Mouse (Mus musculus): Measurements from ENCODE around the gene Usf1.

Usf1 gene

DNA sequence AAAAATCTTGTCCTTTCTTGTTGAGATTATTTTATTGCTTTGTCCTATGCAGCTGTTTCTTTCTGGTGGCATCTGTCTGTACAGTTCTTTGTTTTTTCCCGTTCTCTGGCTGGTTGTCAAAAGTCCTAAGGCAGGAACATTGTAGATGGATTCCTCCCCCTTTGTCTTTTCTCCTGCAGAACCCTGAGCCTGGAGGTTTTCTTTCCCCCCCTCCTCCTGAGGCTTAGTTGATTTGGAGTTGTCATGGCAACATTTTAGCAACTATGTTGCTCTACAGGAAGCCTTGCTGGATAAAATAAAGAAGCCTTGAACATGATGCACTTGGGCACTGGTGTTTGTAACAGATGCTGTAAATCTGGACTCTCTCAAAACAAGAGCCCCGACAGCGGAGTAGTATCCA, 1.3 kb downstream of the Usf1 start:
- intact Hi-C loops (cut with DNase I) = loop anchor here (5.0 kb wide), 1 partner anchor 65 kb away; no protein-coding TSS in a partner anchor

DNA sequence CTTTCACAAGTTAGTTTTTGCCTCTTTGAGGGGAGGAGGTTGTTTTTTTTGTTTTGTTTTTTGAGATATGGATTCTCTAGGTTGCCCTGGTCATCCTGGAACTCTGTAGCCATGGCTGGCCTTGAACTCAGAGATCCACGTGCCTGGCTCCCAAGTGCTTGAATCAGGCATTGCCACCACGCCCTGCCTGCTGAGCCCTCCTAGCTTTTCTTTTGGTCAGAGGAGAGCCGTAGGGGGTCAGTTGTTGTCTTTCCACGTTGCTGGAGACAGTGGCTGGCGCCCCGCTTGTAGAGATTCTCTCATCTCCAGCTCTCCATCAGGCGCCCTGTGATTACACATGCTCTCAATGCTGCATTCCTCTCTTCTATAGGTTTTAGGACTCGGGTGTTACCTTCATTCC, 2.5 kb downstream of the Usf1 start:
- intact Hi-C loops (cut with DNase I) = loop anchor here (5.0 kb wide), 1 partner anchor 64 kb away; no protein-coding TSS in a partner anchor

GRCm38 (mm10) chr1:171418660-171419059, 7.5 kb downstream of the Usf1 start, which contains the start of gene Tstd1:
Tstd1 (plus strand) TSS chr1:171418872.
- intact Hi-C loops (cut with DNase I) = no loop called here

DNA sequence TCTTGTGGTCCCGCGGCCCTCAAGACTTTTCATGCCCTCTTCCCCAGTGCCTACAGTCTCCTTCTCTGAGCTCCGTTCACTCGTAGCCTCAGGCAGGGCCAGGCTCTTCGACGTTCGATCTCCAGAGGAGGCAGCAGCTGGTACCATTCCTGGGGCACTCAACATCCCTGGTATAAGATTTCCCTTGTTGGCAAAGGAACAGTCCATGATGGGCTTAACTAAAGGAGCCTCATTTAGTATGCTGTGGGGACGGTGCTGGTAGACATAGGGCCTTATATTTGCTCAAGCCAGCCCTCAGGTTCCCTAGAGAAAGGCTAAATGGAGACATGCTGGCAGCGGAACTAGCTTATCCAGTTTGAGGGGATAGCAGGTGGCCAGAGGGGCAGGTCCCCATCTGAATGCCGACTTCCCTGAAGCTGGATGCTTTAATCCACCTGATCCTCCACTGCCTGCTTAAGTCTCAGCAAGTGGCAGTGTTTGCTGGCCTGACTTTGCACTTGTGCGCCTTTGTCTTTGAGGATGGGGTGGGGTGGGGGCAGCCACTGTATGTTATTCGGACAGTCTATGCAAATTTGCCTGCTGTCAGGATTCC, 8.3 kb downstream of the Usf1 start:
- intact Hi-C loops (cut with DNase I) = no loop called here

- intact Hi-C loops (cut with DNase I) = no loop called here
Observed at GRCm38 (mm10) chr1:171419905-171420304, 8.8 kb downstream of the Usf1 start.

DNA sequence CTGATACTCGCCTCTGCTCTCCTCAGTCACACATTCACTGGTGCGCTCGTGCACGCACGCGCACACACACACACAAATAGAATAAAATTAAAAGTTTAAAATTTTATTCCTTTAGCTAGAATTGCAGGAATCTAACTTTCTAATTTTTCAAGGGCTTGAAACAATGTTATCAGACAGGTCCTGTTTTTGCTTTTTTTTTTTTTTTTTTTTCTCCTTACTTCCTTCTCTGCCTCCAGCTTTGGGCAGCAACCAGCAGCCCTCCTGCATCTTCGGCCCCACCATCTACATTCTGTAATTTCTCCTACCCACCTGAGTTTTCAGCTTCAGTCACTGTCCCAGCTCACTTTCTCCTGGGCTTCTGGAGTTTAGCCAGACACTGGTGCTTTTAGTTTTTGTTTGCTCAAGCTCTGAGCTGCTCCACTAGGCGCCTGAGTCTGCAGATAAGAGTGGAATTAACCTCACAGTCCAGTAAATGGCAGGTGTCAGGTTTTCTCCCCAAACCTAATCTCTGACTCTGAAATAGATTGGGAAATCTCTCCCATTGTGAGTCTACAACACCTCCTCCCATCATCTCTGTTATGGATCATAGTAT, 11.5 kb downstream of the Usf1 start:
- intact Hi-C loops (cut with DNase I) = no loop called here

GRCm38 (mm10) chr1:171424638-171425037, 13.5 kb downstream of the Usf1 start:
- intact Hi-C loops (cut with DNase I) = no loop called here

GRCm38 (mm10) chr1:171425126-171425525, 14.0 kb downstream of the Usf1 start:
- intact Hi-C loops (cut with DNase I) = no loop called here

GRCm38 (mm10) chr1:171432158-171432557, 21.0 kb downstream of the Usf1 start:
- intact Hi-C loops (cut with DNase I) = no loop called here

- intact Hi-C loops (cut with DNase I) = no loop called here
Observed at GRCm38 (mm10) chr1:171435288-171435814, 24.2 kb downstream of the Usf1 start.

GRCm38 (mm10) chr1:171435974-171436373, 24.9 kb downstream of the Usf1 start:
- intact Hi-C loops (cut with DNase I) = no loop called here

GRCm38 (mm10) chr1:171437264-171438013, 26.3 kb downstream of the Usf1 start, which contains the start of gene F11r:
F11r (plus strand) TSS chr1:171437535.
- intact Hi-C loops (cut with DNase I) = no loop called here

- intact Hi-C loops (cut with DNase I) = no loop called here
Observed at GRCm38 (mm10) chr1:171438014-171438670, 27.0 kb downstream of the Usf1 start.

- intact Hi-C loops (cut with DNase I) = no loop called here
Observed at GRCm38 (mm10) chr1:171439072-171439471, 28.0 kb downstream of the Usf1 start.

DNA sequence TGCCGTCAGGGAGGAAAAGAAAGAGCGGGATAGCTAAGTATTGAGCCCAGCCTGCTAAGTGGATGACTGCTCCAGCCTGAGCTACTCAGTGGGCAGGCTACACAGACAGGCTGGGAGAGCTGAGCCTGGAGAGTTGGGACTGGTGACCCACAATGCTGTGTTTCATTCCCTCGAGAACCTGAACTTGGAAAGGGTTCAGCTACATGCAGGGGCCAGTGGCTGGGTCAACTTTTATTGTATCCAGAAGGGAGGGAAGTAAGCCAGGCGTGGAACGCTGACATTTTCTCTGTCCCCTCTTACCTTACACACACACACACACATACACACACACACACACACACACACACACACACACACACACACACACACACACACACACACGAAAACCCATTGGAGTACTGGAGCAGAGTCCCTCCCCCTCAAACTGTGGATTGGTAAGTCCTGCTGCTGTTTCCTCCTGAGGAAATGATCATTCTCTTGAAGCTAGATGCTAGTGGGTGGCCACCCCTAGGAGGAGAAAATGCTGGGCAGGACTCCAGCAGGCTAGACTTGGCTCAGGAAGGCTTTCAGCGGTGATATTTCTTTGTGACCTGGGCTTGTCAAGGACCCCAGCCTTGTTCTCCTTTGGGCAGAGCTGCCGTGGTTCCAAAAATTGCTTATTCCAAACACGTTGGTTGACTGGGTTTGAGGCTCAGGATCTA, 29.1 kb downstream of the Usf1 start:
- intact Hi-C loops (cut with DNase I) = no loop called here

DNA sequence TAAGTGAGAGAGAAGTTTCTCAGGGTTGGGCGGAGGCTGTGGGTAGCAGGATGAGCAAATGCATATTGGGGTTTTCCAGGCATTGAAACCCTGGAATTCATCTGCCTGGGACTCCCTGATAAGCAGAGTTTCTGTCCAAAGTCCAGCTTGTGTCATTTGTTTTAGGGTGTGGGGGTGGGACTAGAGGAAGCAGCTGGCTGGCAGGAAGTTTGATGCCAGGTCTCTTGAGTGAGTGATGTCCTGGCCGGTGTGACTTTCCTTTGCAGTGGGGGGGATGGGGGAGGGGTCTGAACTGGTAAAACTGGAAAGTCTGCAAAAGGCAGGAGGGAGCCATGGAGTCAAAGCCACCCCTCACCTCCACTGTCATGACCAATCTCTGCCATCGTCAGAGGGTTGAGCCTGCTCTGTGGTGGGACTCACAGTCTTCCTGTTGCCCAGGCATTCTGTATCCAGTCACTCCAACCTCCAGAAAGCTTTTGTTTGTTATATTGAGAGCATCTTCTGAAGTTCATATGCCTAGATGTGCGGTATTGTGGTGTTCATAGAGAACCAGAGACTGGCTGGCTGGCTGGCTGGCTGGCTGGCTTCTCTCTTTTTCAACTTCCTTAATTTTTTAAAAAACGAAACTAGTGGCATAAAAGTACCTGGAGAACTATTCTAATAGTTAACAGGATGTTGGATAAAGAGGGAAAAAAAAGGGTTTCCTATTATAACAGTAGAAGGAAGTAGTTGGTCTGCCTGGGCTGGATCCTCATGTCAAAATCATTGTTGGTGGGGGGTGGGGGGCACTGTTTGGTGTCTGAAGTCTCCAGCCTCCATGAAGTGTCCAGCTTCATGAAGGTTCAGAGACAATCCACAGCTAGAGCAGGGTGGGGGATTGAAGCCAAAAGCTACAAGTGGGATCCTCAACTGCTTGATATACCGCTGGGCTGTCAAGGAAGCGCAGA, 30.6 kb downstream of the Usf1 start:
- intact Hi-C loops (cut with DNase I) = no loop called here

DNA sequence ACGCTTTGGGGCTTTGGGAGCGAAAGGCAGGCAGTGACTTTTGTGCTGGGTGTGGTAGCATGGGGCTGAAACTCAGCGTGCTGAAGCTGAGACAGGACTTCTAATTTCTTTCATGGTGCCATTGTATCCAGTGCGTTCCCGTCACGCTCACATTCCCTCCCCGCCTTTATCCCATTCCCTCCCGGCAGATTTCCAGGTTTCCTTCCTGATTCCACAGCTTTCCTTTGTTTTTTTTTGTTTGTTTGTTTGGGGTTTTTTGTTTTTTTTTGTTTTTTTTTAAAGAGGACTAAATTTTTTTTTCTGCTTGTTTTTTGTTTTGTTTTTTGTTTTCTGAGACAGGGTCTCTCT, 31.3 kb downstream of the Usf1 start:
- intact Hi-C loops (cut with DNase I) = no loop called here

- intact Hi-C loops (cut with DNase I) = no loop called here
Observed at GRCm38 (mm10) chr1:171445050-171445449, 33.9 kb downstream of the Usf1 start.

DNA sequence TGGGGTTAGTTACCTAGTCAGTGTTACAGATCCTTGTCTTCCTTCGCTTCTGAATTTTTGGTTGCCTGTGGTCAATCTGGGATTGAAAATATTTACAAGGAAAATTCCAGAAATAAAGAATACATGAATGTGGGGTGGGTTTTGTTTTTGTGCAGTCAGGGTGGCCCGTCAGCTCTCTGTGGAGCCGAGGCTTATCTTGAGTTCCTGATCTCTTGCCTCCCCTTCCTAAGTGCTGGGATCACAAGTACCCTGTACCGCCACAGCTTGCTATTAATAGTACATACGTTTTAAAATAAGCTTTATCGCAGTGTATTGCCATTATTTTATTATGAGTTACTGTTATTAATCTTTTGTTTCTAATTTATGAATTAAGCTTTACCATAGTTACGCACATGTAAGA, 35.7 kb downstream of the Usf1 start:
- intact Hi-C loops (cut with DNase I) = no loop called here

GRCm38 (mm10) chr1:171447692-171448091, 36.6 kb downstream of the Usf1 start:
- intact Hi-C loops (cut with DNase I) = no loop called here

Data from adrenal gland (tissue).